Mouse (Mus musculus) pancreas, adult 10 weeks (tissue): Measurements from ENCODE around the gene Scn9a. TPM values are rescaled to one million over a fixed set of nuclear protein-coding genes. Genes with fewer than 3 reads are reported as not detected.

ENCODE experiments used
- polyA plus RNA-seq: library from polyadenylated mRNA; stranded (reverse); fragments of 350-450 nt; fragmentation: Illumina TruSeq; extraction: RNeasy Lipid Tissue Mini Kit (QIAGEN cat#74804); gene quantifications from one replicate; pipeline ENCODE4 v1.2.3, GENCODE M21; 2015; ENCODE audit warnings: low read depth, low replicate concordance; ENCODE audit not compliant: insufficient read depth

Gene Scn9a
- polyA plus RNA-seq: 0.44 TPM

GRCm38 (mm10) chr2:66634580-66635359 is at the start of gene Scn9a:
Scn9a (minus strand) TSS chr2:66634962.

GRCm38 (mm10) chr2:66440711-66441110 is 194.1 kb downstream of the Scn9a start, which contains the start of gene Scn1a:
Scn1a (minus strand) TSS chr2:66440840.

Other genes with a start within 250 kb of the Scn9a start
- not detected for gene Scn1a, start 194.1 kb downstream of the Scn9a start, polyA plus RNA-seq
- gene Scn7a, start 150.0 kb upstream of the Scn9a start, polyA plus RNA-seq: 4.7 TPM